Mouse (Mus musculus) heart, embryonic 14.5 days (tissue): Measurements from ENCODE around the gene Nwd2. TPM values are rescaled to one million over a fixed set of nuclear protein-coding genes. Genes with fewer than 3 reads are reported as not detected.

Source experiments
- ATAC-seq: fragments of 200-750 bp; cut with Nextera tagmentation; 2 replicates; pipeline ENCODE4 v1.8.0; 2017; ENCODE audit warnings: low read depth, moderate TSS enrichment; ENCODE audit not compliant: insufficient number of reproducible peaks, insufficient read depth, low FRiP score
- H3K27ac ChIP-seq, 2 experiments: fragments of 200-500 bp in 1 of 2; fragments of 300-500 bp in 1 of 2; sonication (generic) in 1 of 2; replicated peaks in 1 of 2; 2 replicates each; pipeline ENCODE4 v1.5.1; 2012 to 2014; ENCODE audit warnings: low read depth in 2 of 2, low read length in 2 of 2, control low read depth in 1 of 2, mild to moderate bottlenecking in 1 of 2, mixed read lengths in 1 of 2; ENCODE audit not compliant: control insufficient read depth in 1 of 2, insufficient read depth in 1 of 2
- H3K27me3 ChIP-seq: fragments of 300-500 bp; sonication (generic); 2 replicates; pipeline ENCODE4 v1.6.1; 2014; ENCODE audit warnings: mild to moderate bottlenecking, low read length, control low read depth; ENCODE audit not compliant: control insufficient read depth, insufficient read depth
- H3K36me3 ChIP-seq: fragments of 300-500 bp; sonication (generic); 2 replicates; pipeline ENCODE4 v1.6.1; 2014; ENCODE audit warnings: mild to moderate bottlenecking, control low read depth, low read length, mixed read lengths; ENCODE audit not compliant: control insufficient read depth, insufficient read depth
- H3K4me1 ChIP-seq, 2 experiments: fragments of 200-500 bp in 1 of 2; fragments of 300-500 bp in 1 of 2; sonication (generic) in 1 of 2; 2 replicates each; pipeline ENCODE4 v1.6.1; 2012 to 2014; ENCODE audit warnings: low read length in 2 of 2, control low read depth in 1 of 2, mixed read lengths in 1 of 2; ENCODE audit not compliant: control insufficient read depth in 2 of 2, insufficient read depth in 2 of 2
- H3K4me2 ChIP-seq: fragments of 300-500 bp; sonication (generic); 2 replicates; pipeline ENCODE4 v1.6.1; 2014; ENCODE audit warnings: mild to moderate bottlenecking, low read length
- H3K4me3 ChIP-seq, 2 experiments: fragments of 200-500 bp in 1 of 2; fragments of 300-500 bp in 1 of 2; sonication (generic) in 1 of 2; 2 replicates each; pipeline ENCODE4 v1.5.1; 2012 to 2014; ENCODE audit warnings: low read length in 2 of 2, mild to moderate bottlenecking in 2 of 2, control low read depth in 1 of 2, low read depth in 1 of 2, moderate library complexity in 1 of 2; ENCODE audit not compliant: control insufficient read depth in 1 of 2, insufficient read depth in 1 of 2
- H3K9ac ChIP-seq: fragments of 300-500 bp; sonication (generic); 2 replicates; pipeline ENCODE4 v1.6.1; 2014; ENCODE audit warnings: mild to moderate bottlenecking, low read length
- H3K9me3 ChIP-seq: fragments of 300-500 bp; sonication (generic); 2 replicates; pipeline ENCODE4 v1.6.1; 2016; ENCODE audit warnings: low read length, control low read depth; ENCODE audit not compliant: control insufficient read depth
- WGBS: fragments of 180-500 bp; shearing (Covaris S2); extraction: QIAGEN DNeasy Blood & Tissue Kit; methylation state at CpG from one replicate; pipeline ENCODE4 v1.1.7; 2014; 5-methylcytosine and 5-hydroxymethylcytosine counted together
- polyA plus RNA-seq: library from polyadenylated mRNA; unstranded; fragments of >200 nt; fragmentation: Nextera tagmentation; extraction: Ambion mirVana; gene quantifications from 2 replicates; pipeline ENCODE4 v1.2.1, GENCODE M21; 2014

Nwd2 gene
- polyA plus RNA-seq, 1 experiment from 2014 or later = 0.20 TPM

DNA sequence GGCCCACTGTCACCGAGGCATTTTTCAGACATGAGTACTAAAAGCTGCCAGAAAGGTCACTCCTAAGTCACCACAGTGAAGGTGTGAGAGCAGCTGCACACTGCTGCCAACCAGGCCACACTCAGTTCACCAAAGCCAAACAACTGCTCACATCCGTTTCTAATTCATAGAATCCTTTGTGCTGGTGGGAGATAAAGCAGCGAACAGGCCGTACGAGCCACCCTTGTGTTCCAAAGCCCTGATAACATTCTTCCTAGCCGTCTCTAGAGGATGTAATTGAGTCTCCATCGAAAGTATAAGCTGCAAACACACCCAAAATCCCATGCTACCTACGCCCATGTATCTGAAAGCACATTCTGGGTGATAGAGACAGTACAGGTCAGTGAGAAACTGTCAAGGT lies 173.0 kb downstream of the Nwd2 start:
- Histone ChIP-seq H3K4me2 (no peak overlapping the region), H3K9me3 (no peaks in the 10 kb centered on the region), H3K27me3 (no peaks in the 10 kb centered on the region), H3K27ac (no peak overlapping the region), H3K9ac (no peak overlapping the region), H3K36me3 (no peaks in the 10 kb centered on the region), H3K4me1 (peaks cover 8 to 10% of the 10 kb centered on the region in 2 experiments; a peak in 3 of 4 replicates), H3K4me3 (no peak overlapping the region)
- WGBS = 20% methylated on average over 8 of the region's 8 CpGs
- no peak for ATAC-seq

DNA sequence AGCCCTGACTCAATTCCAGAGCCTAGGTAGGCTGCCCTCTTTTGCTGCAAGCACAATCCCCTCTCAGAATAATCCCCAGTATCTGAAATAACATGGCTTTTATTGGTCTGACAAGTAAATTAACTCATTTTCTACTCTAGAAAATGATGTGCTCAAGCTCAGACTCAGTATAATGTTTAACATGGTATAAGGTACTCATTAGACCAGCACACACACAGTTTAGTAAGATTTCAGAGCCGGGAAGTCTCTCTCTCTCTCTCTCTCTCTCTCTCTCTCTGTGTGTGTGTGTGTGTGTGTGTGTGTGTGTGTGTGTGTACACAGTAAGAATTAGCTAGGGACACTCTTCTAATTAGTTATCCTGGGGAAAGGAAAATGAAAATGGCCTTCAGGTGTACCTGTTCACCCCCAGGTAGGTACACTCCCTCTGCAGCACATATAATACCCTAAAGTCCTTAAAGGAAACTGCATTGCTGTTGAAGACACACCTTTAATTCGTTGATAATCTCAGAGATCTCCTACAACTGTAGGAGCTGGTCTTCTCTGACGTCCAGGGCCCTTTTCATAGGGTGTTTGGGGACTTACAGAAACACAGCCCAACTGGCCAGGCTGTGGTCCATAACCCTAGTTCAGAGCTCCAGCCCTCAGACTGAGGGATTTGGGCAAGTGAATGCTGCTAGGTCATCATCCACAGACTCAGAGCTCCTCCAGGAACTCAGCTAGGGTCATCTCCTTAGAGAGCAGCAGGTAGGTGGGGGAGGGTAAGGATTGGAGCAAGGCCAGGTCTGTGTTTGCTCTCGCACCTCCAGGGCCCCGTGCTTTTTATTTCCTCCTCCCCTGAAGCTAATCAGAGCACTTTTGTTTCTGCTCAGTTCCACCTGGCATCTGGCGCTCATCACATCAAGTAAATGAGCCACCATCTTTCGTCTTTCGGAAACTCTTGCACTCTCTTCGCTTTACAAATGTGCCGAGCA lies 174.7 kb downstream of the Nwd2 start:
- Histone ChIP-seq H3K9me3 (no peaks in the 10 kb centered on the region), H3K4me3 (no peak overlapping the region), H3K4me1 (peaks cover 4 to 6% of the 10 kb centered on the region in 2 experiments; a peak in 2 of 4 replicates), H3K27ac (no peak overlapping the region), H3K4me2 (no peak overlapping the region), H3K27me3 (no peaks in the 10 kb centered on the region), H3K36me3 (no peaks in the 10 kb centered on the region), H3K9ac (no peak overlapping the region)
- WGBS = 72% methylated on average over 10 of the region's 10 CpGs
- ATAC-seq = no peak

GRCm38 (mm10) chr5:63824599-63825350 lies 175.9 kb downstream of the Nwd2 start:
- Histone ChIP-seq H3K4me2 (no peak overlapping the region), H3K9me3 (no peaks in the 10 kb centered on the region), H3K9ac (no peak overlapping the region), H3K4me3 (no peak overlapping the region), H3K27ac (no peak overlapping the region), H3K36me3 (no peaks in the 10 kb centered on the region), H3K27me3 (no peaks in the 10 kb centered on the region), H3K4me1 (peaks cover 4 to 6% of the 10 kb centered on the region in 2 experiments; a peak in 2 of 4 replicates)
- 63% methylated on average over 8 of the region's 8 CpGs for WGBS
- no peak for ATAC-seq

- no peak overlapping the region for H3K9ac ChIP-seq
- WGBS = 72% methylated on average over 5 of the region's 5 CpGs
- no peaks in the 10 kb centered on the region for H3K9me3 ChIP-seq
- no peak for ATAC-seq
- H3K4me3 ChIP-seq = no peak overlapping the region
- H3K36me3 ChIP-seq = no peaks in the 10 kb centered on the region
- H3K4me2 ChIP-seq = no peak overlapping the region
- H3K27ac ChIP-seq = no peak overlapping the region
- H3K4me1 ChIP-seq = peaks cover 4 to 6% of the 10 kb centered on the region in 2 experiments; a peak in 2 of 4 replicates
- no peaks in the 10 kb centered on the region for H3K27me3 ChIP-seq
Measured at GRCm38 (mm10) chr5:63825881-63826280, 177.0 kb downstream of the Nwd2 start.

GRCm38 (mm10) chr5:63827006-63827405 lies 178.1 kb downstream of the Nwd2 start:
- H3K4me1 ChIP-seq = peaks cover 0 to 1% of the 10 kb centered on the region in 2 experiments; a peak in 1 of 4 replicates
- no peak for ATAC-seq
- no peak overlapping the region for H3K27ac ChIP-seq
- no peak overlapping the region for H3K4me2 ChIP-seq
- H3K27me3 ChIP-seq = no peaks in the 10 kb centered on the region
- WGBS = 70% methylated on average over 6 of the region's 6 CpGs
- no peak overlapping the region for H3K4me3 ChIP-seq
- no peak overlapping the region for H3K9ac ChIP-seq
- H3K9me3 ChIP-seq = no peaks in the 10 kb centered on the region
- no peaks in the 10 kb centered on the region for H3K36me3 ChIP-seq

DNA sequence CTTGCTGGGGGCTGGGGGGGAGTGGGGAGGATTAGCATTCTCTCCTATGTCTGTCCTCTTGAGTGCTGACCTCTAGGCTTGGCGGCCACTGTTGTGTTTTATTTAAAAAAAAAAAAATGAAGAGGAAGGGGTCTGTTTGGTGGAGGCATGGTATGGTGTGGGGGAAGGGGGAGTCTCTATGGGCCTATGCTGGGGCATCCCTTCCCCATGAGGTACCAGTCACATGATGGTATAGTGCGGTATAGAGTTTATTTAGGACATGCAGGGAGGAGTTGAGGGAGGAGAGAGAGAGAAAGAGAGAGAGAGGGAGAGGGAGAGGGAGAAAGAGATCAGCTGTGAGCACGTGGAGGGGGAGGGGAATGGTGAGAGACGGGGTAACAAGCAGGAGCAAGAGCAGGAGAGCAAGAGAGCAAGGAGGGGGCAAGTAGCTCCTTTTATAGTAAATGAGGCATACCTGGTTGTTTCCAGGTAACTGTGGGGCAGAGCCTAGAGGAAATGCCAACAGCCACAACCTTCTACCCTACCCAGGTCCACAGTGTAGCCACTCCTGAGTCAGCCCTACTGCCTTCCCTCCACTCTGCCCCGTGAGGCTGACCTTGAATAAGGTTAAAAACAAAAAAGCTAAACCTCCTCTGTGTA lies 178.6 kb downstream of the Nwd2 start:
- Histone ChIP-seq H3K36me3 (no peaks in the 10 kb centered on the region), H3K27me3 (no peaks in the 10 kb centered on the region), H3K9ac (no peak overlapping the region), H3K4me3 (no peak overlapping the region), H3K27ac (no peak overlapping the region), H3K4me2 (no peak overlapping the region), H3K4me1 (no peaks in the 10 kb centered on the region), H3K9me3 (no peaks in the 10 kb centered on the region)
- no peak for ATAC-seq
- WGBS = 55% methylated on average over 5 of the region's 5 CpGs

DNA sequence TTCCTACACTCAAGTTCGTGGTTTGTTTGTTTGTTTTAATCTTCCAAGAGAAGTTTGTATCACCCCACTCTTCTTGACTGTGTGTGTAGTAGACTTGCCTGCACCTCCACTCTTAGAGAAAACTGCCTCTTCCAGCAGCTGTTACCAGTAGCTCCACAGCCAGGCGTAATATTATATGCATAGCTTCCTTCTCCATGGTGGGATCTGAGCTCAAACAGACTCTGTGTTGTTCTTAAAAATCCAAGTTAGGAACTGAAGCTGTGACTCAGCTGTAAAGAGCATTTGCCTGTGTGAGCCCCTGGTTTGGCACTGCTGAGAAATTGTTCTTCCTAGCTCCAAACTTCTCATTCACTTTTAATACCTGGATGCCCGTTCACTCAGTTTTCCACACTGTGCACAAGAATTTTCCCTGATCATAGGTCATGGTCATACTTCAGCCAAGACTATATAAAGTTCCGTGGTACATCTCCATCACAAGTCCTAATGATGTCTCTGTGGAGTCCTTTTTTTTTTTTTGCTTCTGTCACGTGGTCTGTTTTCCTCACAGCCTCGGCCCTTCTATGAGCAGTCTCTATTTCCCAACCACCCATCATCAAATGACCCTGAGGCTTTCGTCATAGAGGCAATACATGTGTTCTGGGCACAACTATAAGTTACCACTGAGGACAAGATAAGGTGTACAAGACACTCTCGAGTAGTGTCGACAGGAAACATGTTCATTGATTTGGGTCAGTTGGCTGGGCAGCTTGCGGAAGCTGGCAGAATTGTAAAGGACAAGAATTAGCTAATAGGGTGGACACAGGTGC lies 179.7 kb downstream of the Nwd2 start:
- H3K27ac ChIP-seq = no peak overlapping the region
- ATAC-seq = no peak

More for the DNA sequence above, 179.7 kb downstream of the Nwd2 start:
- WGBS = 61% methylated on average over 10 of the region's 10 CpGs
- H3K36me3 ChIP-seq = no peaks in the 10 kb centered on the region
- H3K4me2 ChIP-seq = no peak overlapping the region
- no peaks in the 10 kb centered on the region for H3K9me3 ChIP-seq
- H3K9ac ChIP-seq = no peak overlapping the region
- H3K27me3 ChIP-seq = no peaks in the 10 kb centered on the region
- H3K4me3 ChIP-seq = no peak overlapping the region
- H3K4me1 ChIP-seq = no peaks in the 10 kb centered on the region
